Mouse (Mus musculus) intestine, embryonic 16.5 days (tissue): Measurements from ENCODE around the gene Anpep. TPM values are rescaled to one million over a fixed set of nuclear protein-coding genes. Genes with fewer than 3 reads are reported as not detected.
A peak's percentile ranks its signal among the peaks of the same experiment; 100 is the strongest.

ENCODE experiments used
- ATAC-seq: fragments of 200-750 bp; cut with Nextera tagmentation; 2 replicates; pipeline ENCODE4 v1.8.0; 2017; ENCODE audit warnings: moderate TSS enrichment, moderate library complexity
- H3K27ac ChIP-seq: fragments of 300-500 bp; sonication (generic); 2 replicates; pipeline ENCODE4 v1.5.1; 2014; ENCODE audit warnings: mild to moderate bottlenecking, low read length
- H3K27me3 ChIP-seq: fragments of 300-500 bp; sonication (generic); replicated peaks from 2 replicates; pipeline ENCODE4 v1.6.1; 2014; ENCODE audit warnings: low read length, control low read depth, mixed read lengths; ENCODE audit not compliant: control insufficient read depth, insufficient read depth
- H3K36me3 ChIP-seq: fragments of 300-500 bp; sonication (generic); 2 replicates; pipeline ENCODE4 v1.6.1; 2014; ENCODE audit warnings: low read length, control low read depth; ENCODE audit not compliant: control insufficient read depth, insufficient read depth
- H3K4me1 ChIP-seq: fragments of 300-500 bp; sonication (generic); 2 replicates; pipeline ENCODE4 v1.6.1; 2014; ENCODE audit warnings: low read length, control low read depth, mixed read lengths; ENCODE audit not compliant: control insufficient read depth, insufficient read depth
- H3K4me2 ChIP-seq: fragments of 300-500 bp; sonication (generic); 2 replicates; pipeline ENCODE4 v1.6.1; 2014; ENCODE audit warnings: low read depth, low read length, control low read depth
- H3K4me3 ChIP-seq: fragments of 300-500 bp; sonication (generic); 2 replicates; pipeline ENCODE4 v1.5.1; 2014; ENCODE audit warnings: mild to moderate bottlenecking, low read length
- H3K9ac ChIP-seq: fragments of 300-500 bp; sonication (generic); 2 replicates; pipeline ENCODE4 v1.6.1; 2014; ENCODE audit warnings: low read depth, low read length
- H3K9me3 ChIP-seq: fragments of 300-500 bp; sonication (generic); 2 replicates; pipeline ENCODE4 v1.6.1; 2016; ENCODE audit warnings: low read length, control low read depth; ENCODE audit not compliant: control insufficient read depth
- WGBS: fragments of 180-500 bp; shearing (Covaris S2); extraction: QIAGEN DNeasy Blood & Tissue Kit; methylation state at CpG from one replicate; pipeline ENCODE4 v1.1.7; 2014; 5-methylcytosine and 5-hydroxymethylcytosine counted together
- polyA plus RNA-seq: library from polyadenylated mRNA; unstranded; fragments of >200 nt; fragmentation: Nextera tagmentation; extraction: Ambion mirVana; gene quantifications from 2 replicates; pipeline ENCODE4 v1.2.1, GENCODE M21; 2015

Anpep gene
- polyA plus RNA-seq, 1 experiment from 2014 or later = 248 TPM

DNA sequence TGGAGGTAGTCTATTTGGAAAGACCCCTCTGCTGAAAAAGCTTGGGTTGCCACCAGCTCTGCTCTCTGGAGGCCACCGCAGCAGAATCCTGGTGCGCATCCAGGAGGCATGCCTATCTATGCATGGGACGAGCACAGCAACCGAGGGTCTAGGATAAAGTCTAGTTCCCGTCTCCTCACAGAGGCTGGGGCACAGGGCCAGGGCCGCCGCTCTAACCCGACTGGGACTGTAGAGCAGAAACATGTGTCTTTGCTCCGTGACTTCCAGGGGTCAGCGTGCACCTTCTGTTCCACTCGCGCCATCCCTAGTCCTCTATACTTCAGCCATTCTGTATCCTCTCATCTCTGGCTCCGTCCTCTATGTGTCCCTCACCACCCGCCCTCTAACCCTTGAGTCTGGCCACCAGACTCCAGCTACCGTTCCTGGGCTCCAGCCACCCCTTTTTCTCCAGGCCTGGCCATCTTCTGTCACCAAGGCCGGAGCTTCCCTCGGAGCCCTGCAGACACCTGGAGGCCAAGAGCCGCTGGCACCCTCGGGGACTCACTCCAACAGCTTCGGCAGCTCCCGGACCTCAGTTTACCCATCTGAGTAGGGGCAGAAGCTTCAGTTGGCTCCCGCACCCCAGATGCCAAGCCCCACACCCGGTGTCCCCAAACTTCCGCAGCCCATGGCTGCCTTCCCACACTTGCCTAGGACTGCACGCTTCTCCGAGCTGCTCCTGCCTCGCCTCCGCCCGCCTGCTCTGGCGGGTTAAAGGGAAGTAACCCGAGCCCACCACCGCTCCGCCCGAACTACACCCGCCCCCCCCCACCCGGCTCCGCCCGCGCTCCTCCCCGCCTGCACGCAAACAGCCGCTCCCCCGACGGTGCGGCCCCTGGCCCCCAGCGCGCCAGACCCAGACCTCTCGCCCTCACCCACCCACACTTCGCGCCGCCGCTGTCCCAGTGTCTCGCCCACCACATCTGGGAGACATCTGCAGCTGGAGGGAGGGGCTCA is 13.1 kb downstream of the Anpep start:
- Histone ChIP-seq H3K4me1 (peaks cover 7% of the 10 kb centered on the region; the same call in 1 of the 2 replicates), H3K27ac (peak overlapping the region; percentile 47), H3K27me3 (no peaks in the 10 kb centered on the region), H3K4me3 (peak overlapping the region; percentile 55), H3K9me3 (no peaks in the 10 kb centered on the region), H3K36me3 (no peaks in the 10 kb centered on the region), H3K9ac (peak overlapping the region; percentile 72), H3K4me2 (peak overlapping the region; percentile 64)
- WGBS = 6% methylated on average over 53 of the region's 53 CpGs
- ATAC-seq = peak; percentile 73

DNA sequence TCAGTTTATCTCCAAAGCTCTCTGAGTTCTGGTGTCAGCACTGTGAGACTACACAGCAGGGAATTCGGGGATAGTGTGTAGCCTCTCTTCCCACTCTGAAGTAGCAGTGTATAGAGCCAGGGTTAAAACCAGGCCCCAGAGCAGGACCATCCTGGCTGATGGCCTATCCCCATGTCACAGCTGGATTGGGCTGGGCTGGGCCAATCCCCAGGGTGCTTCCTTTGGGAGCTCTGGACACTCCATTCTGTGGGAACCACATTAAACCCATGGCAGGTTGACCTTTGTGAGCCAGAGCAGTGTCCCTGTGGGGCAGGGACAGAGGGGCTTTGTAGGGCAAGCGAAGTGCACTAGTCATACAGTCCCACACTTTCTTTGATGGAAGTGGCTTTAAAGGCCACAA is 14.5 kb downstream of the Anpep start:
- peak overlapping the region; percentile 72 for H3K9ac ChIP-seq

DNA sequence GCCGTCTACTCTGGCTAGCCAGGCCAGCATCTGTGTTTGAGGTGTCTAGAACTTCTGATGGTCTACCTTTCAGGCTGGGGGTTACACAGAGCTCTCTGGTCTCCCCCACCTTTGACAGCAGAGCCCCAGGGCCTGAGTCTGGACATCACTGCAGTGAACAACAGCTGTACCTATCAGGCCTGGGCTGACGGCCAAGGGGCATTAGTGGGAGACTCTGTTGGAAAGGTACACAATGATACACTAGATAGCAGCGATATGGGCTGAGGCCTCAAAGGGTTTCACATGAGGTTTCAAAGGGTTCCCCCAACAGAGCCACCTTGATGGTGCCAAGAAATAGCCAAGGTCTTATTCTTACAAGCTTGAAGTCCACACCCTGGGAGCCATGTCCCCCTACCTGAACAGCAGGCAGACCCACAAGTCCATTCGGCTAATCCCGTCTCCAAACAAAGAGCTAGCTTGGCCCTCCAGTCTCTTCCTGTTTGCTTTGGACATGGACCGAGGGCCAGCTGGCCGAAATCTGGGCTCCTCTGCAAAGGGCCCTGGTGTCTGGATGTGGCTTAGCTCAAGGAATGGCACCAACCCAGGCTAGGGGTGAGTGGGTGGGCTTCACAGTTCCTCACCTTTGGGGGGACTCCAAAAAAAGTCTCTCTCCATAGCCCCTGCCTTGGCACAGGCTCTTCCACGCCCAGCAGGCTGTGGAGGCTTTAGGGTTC is 16.6 kb downstream of the Anpep start:
- H3K9ac ChIP-seq = peak overlapping the region; percentile 26

More for the DNA sequence above, 14.5 kb downstream of the Anpep start:
- Histone ChIP-seq H3K4me2 (peak overlapping the region; percentile 64), H3K4me1 (peaks cover 7% of the 10 kb centered on the region; the same call in 1 of the 2 replicates), H3K4me3 (peak overlapping the region; percentile 55), H3K27me3 (no peaks in the 10 kb centered on the region), H3K27ac (peak overlapping the region; percentile 47), H3K36me3 (no peaks in the 10 kb centered on the region), H3K9me3 (no peaks in the 10 kb centered on the region)
- no peak for ATAC-seq
- 71% methylated on average over 2 of the region's 2 CpGs for WGBS

DNA sequence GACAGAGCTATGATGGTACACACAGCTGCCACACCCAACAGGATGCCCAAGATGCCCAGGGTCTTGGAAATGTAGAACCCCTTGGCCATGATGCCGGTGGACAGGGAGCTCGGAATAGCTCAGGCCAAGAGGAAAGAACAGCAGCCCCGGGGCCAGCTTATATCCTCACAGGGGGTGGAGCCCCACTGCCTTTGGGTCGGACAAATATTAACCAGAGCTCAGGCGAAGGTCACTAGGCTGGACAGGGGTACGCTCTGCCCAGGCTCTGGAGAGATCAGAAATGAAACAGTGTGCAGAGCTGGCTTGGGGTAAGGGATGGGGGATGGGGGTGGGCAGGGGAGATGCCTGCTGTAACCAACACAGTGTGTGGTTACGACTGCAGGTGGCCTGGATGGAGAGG is 18.7 kb downstream of the Anpep start:
- WGBS = 42% methylated on average over 7 of the region's 7 CpGs
- H3K9ac ChIP-seq = peak overlapping the region; percentile 58
- peak overlapping the region; percentile 79 for H3K27ac ChIP-seq
- peak; percentile 81 for ATAC-seq
- no peaks in the 10 kb centered on the region for H3K9me3 ChIP-seq
- H3K4me2 ChIP-seq = peak overlapping the region; percentile 64
- no peaks in the 10 kb centered on the region for H3K27me3 ChIP-seq
- peak overlapping the region; percentile 46 for H3K4me3 ChIP-seq
- H3K4me1 ChIP-seq = peaks cover 7% of the 10 kb centered on the region; the same call in 1 of the 2 replicates
- 0 out of 2 replicates have a peak, but pooled peaks cover 3% of the 10 kb centered on the region for H3K36me3 ChIP-seq

More for the DNA sequence above, 16.6 kb downstream of the Anpep start:
- WGBS = 58% methylated on average over 8 of the region's 8 CpGs
- no peaks in the 10 kb centered on the region for H3K9me3 ChIP-seq
- H3K27me3 ChIP-seq = no peaks in the 10 kb centered on the region
- peak overlapping the region; percentile 61 for H3K27ac ChIP-seq
- ATAC-seq = peak; percentile 25
- H3K4me3 ChIP-seq = peak overlapping the region; percentile 46; the same call in 1 of the 2 replicates
- peak overlapping the region; percentile 64 for H3K4me2 ChIP-seq
- H3K4me1 ChIP-seq = peaks cover 7% of the 10 kb centered on the region; the same call in 1 of the 2 replicates
- H3K36me3 ChIP-seq = 0 out of 2 replicates have a peak, but pooled peaks cover 3% of the 10 kb centered on the region

DNA sequence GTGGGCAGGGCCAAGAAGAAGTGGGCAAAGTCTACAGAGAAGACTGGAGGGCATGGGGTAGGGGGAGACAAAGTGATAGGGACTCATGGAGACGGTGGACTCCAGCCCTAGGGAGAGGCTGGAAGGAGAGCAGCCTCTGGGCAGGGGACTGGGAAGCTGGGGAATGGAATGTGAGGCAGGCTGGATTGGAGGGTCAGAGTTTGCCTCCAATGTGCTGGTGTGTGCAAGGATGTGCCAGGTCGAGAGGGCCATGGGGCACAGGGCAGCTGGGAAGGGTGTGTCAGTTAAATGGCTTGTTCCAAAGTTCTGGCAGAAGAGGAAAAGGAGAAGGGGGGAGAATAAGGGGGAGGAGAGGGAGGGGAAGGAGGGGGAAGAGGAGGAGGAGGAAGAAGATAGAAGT is 23.6 kb downstream of the Anpep start:
- Histone ChIP-seq H3K4me3 (no peak overlapping the region), H3K4me1 (no peaks in the 10 kb centered on the region), H3K9me3 (no peaks in the 10 kb centered on the region), H3K9ac (no peak overlapping the region), H3K27me3 (no peaks in the 10 kb centered on the region), H3K27ac (peak overlapping the region; percentile 20; the same call in 1 of the 2 replicates), H3K36me3 (peaks cover 7% of the 10 kb centered on the region; the same call in 1 of the 2 replicates), H3K4me2 (no peak overlapping the region)
- ATAC-seq = peak; percentile 76
- 50% methylated on average over 2 of the region's 2 CpGs for WGBS

DNA sequence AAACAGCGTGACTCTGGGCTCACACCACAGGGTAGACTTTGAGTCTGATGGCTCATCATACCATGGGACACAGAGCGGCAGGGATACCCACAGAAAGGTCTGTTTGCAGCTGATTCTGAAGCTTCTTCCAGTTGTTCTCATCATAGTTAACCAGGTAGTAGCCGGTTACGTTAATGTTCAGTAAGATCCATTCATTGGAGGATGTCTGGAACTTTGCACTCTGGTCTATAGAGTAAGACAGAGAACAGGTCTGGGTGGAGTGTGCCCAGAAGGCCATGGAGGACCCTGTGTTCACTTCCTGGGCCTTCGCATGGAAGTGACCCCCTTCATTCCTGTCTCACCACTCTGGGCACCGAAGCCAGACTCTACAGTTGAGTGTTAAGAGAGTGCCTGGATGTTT is 25.7 kb downstream of the Anpep start:
- 94% methylated on average over 6 of the region's 6 CpGs for WGBS
- Histone ChIP-seq H3K27me3 (no peaks in the 10 kb centered on the region), H3K4me1 (0 out of 2 replicates have a peak, but pooled peaks cover 6% of the 10 kb centered on the region), H3K9me3 (no peaks in the 10 kb centered on the region), H3K4me3 (no peak overlapping the region), H3K36me3 (peaks cover 4% of the 10 kb centered on the region; the same call in 1 of the 2 replicates), H3K27ac (no peak overlapping the region), H3K4me2 (no peak overlapping the region), H3K9ac (no peak overlapping the region)
- ATAC-seq = no peak

DNA sequence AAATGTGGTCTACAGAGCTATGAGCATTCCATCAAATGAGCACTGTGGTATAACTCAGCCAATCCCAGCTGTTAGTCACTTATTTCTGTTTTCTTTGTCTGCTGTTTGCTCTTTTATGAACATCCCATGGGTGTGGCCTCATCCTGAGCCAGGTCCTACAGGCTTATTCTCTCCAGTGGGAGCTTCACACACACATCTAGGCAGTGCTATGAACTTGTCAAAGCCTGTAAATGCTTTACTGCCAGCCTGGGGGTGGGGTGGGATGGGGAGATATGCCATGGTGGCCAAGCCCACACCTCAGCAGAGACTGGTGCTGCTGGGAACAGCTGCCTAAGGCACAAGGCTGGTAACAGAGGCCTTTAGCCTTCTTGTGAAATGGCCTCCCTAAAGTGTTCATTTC is 27.9 kb downstream of the Anpep start:
- Histone ChIP-seq H3K9ac (no peak overlapping the region), H3K4me3 (no peak overlapping the region), H3K4me2 (no peak overlapping the region), H3K36me3 (peaks cover 4% of the 10 kb centered on the region; the same call in 1 of the 2 replicates), H3K27me3 (no peaks in the 10 kb centered on the region), H3K4me1 (0 out of 2 replicates have a peak, but pooled peaks cover 6% of the 10 kb centered on the region), H3K27ac (no peak overlapping the region), H3K9me3 (no peaks in the 10 kb centered on the region)
- no peak for ATAC-seq

DNA sequence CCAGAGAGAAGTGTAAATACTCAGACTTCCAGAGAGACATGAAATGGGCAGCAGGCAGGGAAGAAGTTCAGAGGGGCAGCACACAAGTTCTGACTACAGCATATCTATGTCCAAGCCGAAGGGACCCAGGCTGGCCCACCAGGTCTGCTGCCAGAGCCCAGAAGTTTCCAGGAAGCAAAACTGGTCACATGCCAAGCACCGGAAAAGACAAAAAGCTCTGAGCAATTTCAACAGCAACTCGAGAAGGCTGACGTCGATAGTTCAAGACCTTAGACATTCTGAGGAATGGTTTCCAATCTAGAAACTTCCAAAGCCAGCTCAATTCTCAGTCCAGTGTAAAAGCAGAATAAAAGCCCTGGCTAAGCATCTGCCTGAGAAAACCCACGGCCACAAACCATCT is 29.3 kb downstream of the Anpep start:
- no peak overlapping the region for H3K4me3 ChIP-seq
- ATAC-seq = no peak
- H3K36me3 ChIP-seq = peaks cover 4% of the 10 kb centered on the region; the same call in 1 of the 2 replicates
- no peak overlapping the region for H3K9ac ChIP-seq
- peak overlapping the region; percentile 48; the same call in 1 of the 2 replicates for H3K27ac ChIP-seq
- H3K4me2 ChIP-seq = peak overlapping the region; percentile 3; the same call in 1 of the 2 replicates
- H3K9me3 ChIP-seq = no peaks in the 10 kb centered on the region
- H3K4me1 ChIP-seq = 0 out of 2 replicates have a peak, but pooled peaks cover 6% of the 10 kb centered on the region
- 62% methylated on average over 6 of the region's 6 CpGs for WGBS
- no peaks in the 10 kb centered on the region for H3K27me3 ChIP-seq

DNA sequence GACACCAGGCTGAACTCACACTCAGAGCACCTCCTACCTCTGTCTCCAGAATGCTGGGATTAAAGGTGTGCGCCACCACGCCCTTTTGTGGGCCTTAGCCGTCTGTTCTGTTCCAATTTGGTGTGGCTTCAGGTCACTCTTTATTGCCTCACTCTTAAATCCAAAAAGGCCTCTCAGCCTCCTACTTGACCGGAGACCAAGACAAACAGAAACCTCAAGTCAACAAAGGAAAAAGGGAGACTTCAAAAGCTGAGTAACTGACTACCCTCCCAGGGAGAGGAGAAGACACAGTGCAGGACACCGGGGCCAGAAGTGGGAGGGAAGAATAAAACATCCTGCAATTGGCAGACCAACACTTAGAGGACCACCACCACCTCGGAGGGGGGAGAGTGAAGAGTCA is 29.7 kb downstream of the Anpep start:
- H3K4me2 ChIP-seq = no peak overlapping the region
- no peak overlapping the region for H3K27ac ChIP-seq
- ATAC-seq = no peak
- 44% methylated on average over 6 of the region's 6 CpGs for WGBS
- 0 out of 2 replicates have a peak, but pooled peaks cover 6% of the 10 kb centered on the region for H3K4me1 ChIP-seq
- no peak overlapping the region for H3K4me3 ChIP-seq
- H3K9ac ChIP-seq = no peak overlapping the region
- H3K27me3 ChIP-seq = no peaks in the 10 kb centered on the region
- peaks cover 4% of the 10 kb centered on the region; the same call in 1 of the 2 replicates for H3K36me3 ChIP-seq
- H3K9me3 ChIP-seq = no peaks in the 10 kb centered on the region
